Mouse (Mus musculus) thymus, adult 2 months (tissue): ENCODE results near the gene Mzt1. TPM values are rescaled to one million over a fixed set of nuclear protein-coding genes. Genes with fewer than 3 reads are reported as not detected.

ENCODE experiments used
- DNase-seq: peaks from one replicate; pipeline ENCODE4 v3.0.0; 2021
- H3K27ac ChIP-seq: fragments of 200-500 bp; 2 replicates; pipeline ENCODE4 v1.5.1; 2012; ENCODE audit warnings: low read length, control low read depth; ENCODE audit not compliant: control insufficient read depth, insufficient read depth
- H3K27me3 ChIP-seq: fragments of 200-500 bp; 2 replicates; pipeline ENCODE4 v1.6.1; 2012; ENCODE audit warnings: mild to moderate bottlenecking, low read length, moderate library complexity, mixed read lengths; ENCODE audit not compliant: control insufficient read depth, insufficient read depth
- H3K36me3 ChIP-seq: fragments of 200-500 bp; 2 replicates; pipeline ENCODE4 v1.6.1; 2012; ENCODE audit warnings: mild to moderate bottlenecking, low read length, moderate library complexity; ENCODE audit not compliant: control insufficient read depth, insufficient read depth
- H3K4me1 ChIP-seq: fragments of 200-500 bp; replicated peaks from 2 replicates; pipeline ENCODE4 v1.6.1; 2012; ENCODE audit warnings: low read length; ENCODE audit not compliant: control insufficient read depth, insufficient read depth
- H3K4me3 ChIP-seq: fragments of 200-500 bp; 2 replicates; pipeline ENCODE4 v1.5.1; 2012; ENCODE audit warnings: mild to moderate bottlenecking, low read length, control low read depth, moderate library complexity; ENCODE audit not compliant: control insufficient read depth, insufficient read depth
- CTCF ChIP-seq: fragments of 200-500 bp; IDR thresholded peaks from 2 replicates; pipeline ENCODE4 v1.5.1; 2012; ENCODE audit warnings: mild to moderate bottlenecking, control low read depth, low read length, moderate library complexity, borderline replicate concordance; ENCODE audit not compliant: control insufficient read depth, poor library complexity, insufficient read depth; ENCODE audit errors: extremely low read depth
- POLR2A ChIP-seq: fragments of 200-500 bp; IDR thresholded peaks from 2 replicates; pipeline ENCODE4 v1.6.1; 2012; ENCODE audit warnings: mild to moderate bottlenecking, low read length, control low read depth, moderate library complexity; ENCODE audit not compliant: control insufficient read depth, poor library complexity, insufficient read depth; ENCODE audit errors: extremely low read depth
- WGBS: fragments of 180-500 bp; shearing (Covaris S2); methylation state at CpG from one replicate; pipeline ENCODE4 v1.1.7; 2018; 5-methylcytosine and 5-hydroxymethylcytosine counted together
- polyA plus RNA-seq: library from polyadenylated mRNA; depleted of rRNA; stranded (reverse); fragments of >200 nt; gene quantifications from 2 replicates; pipeline ENCODE4 v1.2.3, GENCODE M21; 2012

Mzt1 gene
- polyA plus RNA-seq, 1 experiment = 19.6 TPM

- Histone ChIP-seq H3K27me3 (no peaks in the 10 kb centered on the region), H3K36me3 (no peaks in the 10 kb centered on the region), H3K4me3 (no peak overlapping the region), H3K4me1 (no peaks in the 10 kb centered on the region), H3K27ac (no peak overlapping the region)
- no peak for DNase-seq
- no peak for TF ChIP-seq POLR2A
- no peak for TF ChIP-seq CTCF
- WGBS = 85% methylated on average over 10 of the region's 10 CpGs
These were observed 26.7 kb downstream of the Mzt1 start for GRCm38 (mm10) chr14:99019136-99019808.

DNA sequence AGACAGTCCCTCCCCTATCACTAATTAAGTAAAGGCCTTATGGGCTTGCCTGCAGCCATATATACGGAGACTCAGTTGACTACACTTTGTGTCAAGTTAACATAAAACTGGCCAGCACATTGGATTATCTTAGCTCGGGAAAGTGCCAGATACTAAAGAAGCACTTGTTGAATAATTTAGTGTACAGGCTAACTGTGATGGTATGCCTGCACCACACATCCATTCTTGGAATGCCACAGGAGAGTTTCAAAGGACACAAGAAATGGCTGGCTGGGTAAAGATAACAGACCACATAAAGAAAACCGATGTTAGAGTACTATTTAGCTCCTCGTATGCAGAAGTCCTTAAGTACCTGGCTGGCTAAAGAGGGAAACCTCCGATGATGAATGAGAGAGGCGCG lies 27.2 kb downstream of the Mzt1 start:
- no peaks in the 10 kb centered on the region for H3K27me3 ChIP-seq
- H3K36me3 ChIP-seq = no peaks in the 10 kb centered on the region
- TF ChIP-seq CTCF = no peak
- TF ChIP-seq POLR2A = no peak
- H3K4me1 ChIP-seq = no peaks in the 10 kb centered on the region
- no peak for DNase-seq
- no peak overlapping the region for H3K27ac ChIP-seq
- H3K4me3 ChIP-seq = no peak overlapping the region
- WGBS = 81% methylated on average over 7 of the region's 7 CpGs

- DNase-seq = no peak
- H3K27me3 ChIP-seq = no peaks in the 10 kb centered on the region
- no peaks in the 10 kb centered on the region for H3K36me3 ChIP-seq
- 39% methylated on average over 2 of the region's 2 CpGs for WGBS
- H3K27ac ChIP-seq = no peak overlapping the region
- no peak overlapping the region for H3K4me3 ChIP-seq
- no peaks in the 10 kb centered on the region for H3K4me1 ChIP-seq
- TF ChIP-seq CTCF = no peak
- no peak for TF ChIP-seq POLR2A
These were observed 35.0 kb downstream of the Mzt1 start for GRCm38 (mm10) chr14:99010920-99011313.

- 42% methylated on average over 8 of the region's 8 CpGs for WGBS
- Histone ChIP-seq H3K36me3 (no peaks in the 10 kb centered on the region), H3K27me3 (no peaks in the 10 kb centered on the region), H3K4me1 (no peaks in the 10 kb centered on the region), H3K4me3 (no peak overlapping the region), H3K27ac (no peak overlapping the region)
- TF ChIP-seq POLR2A = no peak
- no peak for TF ChIP-seq CTCF
- DNase-seq = no peak
These were observed 35.6 kb downstream of the Mzt1 start for GRCm38 (mm10) chr14:99010224-99010919.

GRCm38 (mm10) chr14:98994218-98994617 lies 51.7 kb downstream of the Mzt1 start, which contains the start of gene Rpl36a-ps1:
Rpl36a-ps1 (minus strand) TSS chr14:98994318.
- no peak within 1 kb of the TSS for H3K27ac ChIP-seq
- H3K36me3 ChIP-seq = no peaks in the 10 kb centered on the region
- WGBS = 97% methylated on average over 7 of the region's 7 CpGs
- no peak for TF ChIP-seq CTCF
- no peaks in the 10 kb centered on the region for H3K27me3 ChIP-seq
- H3K4me3 ChIP-seq = no peak within 1 kb of the TSS
- H3K4me1 ChIP-seq = no peaks in the 10 kb centered on the region
- DNase-seq = no peak

- Histone ChIP-seq H3K36me3 (no peaks in the 10 kb centered on the region), H3K27me3 (no peaks in the 10 kb centered on the region), H3K4me3 (no peak overlapping the region), H3K27ac (no peak overlapping the region), H3K4me1 (no peaks in the 10 kb centered on the region)
- DNase-seq = no peak
- TF ChIP-seq CTCF (no peak), POLR2A (no peak)
- WGBS = 96% methylated on average over 2 of the region's 2 CpGs
These were observed 53.5 kb downstream of the Mzt1 start for GRCm38 (mm10) chr14:98992482-98992881.

- Histone ChIP-seq H3K4me1 (no peaks in the 10 kb centered on the region), H3K36me3 (no peaks in the 10 kb centered on the region), H3K27ac (no peak overlapping the region), H3K4me3 (no peak overlapping the region), H3K27me3 (no peaks in the 10 kb centered on the region)
- no peak for TF ChIP-seq POLR2A
- no peak for TF ChIP-seq CTCF
- 92% methylated on average over 3 of the region's 3 CpGs for WGBS
- DNase-seq = no peak
These were observed 55.3 kb downstream of the Mzt1 start for GRCm38 (mm10) chr14:98990636-98991035.
